Mouse (Mus musculus): ENCODE data around the gene Scube2.

Gene Scube2

DNA sequence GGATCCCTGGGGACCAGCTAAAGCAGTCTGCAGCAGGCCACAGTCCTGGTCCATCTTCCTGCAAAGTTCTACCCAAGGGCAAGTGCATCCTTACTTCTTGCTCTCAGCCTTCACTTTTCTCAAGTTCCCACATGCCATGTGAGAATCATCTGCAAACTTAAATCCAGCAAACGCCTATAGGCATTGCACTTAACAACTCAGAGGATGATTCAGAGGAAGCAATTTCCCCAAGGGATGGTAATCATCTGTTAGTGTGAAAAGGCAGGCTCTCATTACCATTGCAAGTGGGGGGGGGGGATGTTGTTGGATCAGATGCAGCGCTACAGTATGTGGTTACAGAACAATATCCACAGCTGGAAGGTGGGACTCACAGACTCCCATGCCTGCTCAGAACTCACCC is 70.9 kb downstream of the Scube2 start:
- no peak for DNase-seq

DNA sequence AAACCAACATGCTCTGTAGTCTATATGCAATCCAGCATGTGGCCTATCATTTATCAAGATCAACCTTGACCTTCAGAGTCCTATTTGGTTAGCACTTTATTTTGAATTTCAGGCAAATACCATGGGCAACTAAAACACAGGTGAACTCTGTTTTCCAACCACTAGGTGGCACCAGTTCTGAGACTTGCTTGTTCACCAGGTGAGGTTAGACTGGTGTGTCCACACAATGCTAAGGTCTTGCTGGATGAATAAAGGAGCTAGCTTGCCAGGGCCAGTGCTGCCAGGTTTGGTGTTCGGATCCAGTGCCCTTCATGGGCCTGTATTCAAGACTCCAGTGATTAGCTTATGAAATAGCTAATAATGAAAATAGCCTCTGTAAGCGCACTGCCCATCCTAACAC is 72.7 kb downstream of the Scube2 start:
- DNase-seq = peak; percentile 47 to 61

DNA sequence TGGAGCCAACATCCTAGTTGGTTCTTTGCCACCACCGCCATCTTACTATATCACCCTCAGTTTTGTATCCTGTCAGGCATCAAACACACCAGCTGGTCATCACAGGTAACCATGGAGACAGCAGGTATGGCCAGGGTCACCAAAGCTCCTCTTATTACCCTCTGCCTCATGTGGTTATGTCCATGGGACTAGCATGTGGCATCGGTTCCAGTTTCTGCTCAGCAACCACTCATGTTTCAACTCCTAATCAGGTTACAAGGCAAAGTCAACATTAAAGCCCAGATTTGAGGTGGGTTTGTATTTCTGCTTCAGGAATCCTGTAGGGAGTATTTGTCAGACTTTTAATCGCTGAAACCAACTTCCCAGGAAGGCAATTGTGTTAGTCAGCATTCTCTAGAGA is 74.7 kb downstream of the Scube2 start:
- no peak for DNase-seq

DNA sequence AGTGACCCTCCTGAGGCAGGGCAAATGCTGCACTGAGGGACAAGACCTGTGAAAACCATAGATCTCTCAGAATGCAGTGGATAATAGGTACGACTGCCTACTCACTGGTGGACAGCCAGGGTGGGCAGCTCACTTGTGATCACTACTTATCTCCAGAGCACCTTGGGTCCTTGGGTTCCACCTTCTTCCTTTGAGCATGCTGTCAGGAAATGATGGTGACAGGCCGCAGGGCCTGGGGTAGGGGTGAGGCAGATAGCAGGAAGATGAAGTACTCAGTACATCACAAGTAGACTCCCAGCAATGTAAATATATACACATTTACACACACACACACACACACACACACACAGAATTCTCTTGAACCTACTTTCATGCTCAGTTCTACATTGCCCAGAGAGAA is 77.6 kb downstream of the Scube2 start:
- no peak for DNase-seq

DNA sequence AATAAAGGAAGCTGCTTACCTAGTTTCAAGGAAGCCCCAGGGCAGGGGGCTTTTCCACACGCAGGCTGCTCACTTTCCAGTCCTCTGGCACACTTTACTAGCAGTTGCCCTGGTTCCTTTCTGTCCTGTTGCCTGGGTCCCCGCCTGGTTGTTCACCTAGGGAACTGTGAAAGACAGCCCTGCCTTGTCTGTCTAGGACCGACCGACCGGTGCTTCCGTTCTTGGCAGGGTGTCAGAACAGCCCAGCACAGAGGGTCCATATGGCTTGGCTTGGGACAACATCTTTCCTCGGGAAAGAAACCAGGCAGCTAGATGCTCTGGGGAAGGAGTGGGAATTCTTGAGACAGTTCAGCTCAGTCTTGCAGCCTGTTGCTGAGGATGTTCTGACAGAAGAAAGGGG is 82.2 kb downstream of the Scube2 start:
- DNase-seq = no peak

DNA sequence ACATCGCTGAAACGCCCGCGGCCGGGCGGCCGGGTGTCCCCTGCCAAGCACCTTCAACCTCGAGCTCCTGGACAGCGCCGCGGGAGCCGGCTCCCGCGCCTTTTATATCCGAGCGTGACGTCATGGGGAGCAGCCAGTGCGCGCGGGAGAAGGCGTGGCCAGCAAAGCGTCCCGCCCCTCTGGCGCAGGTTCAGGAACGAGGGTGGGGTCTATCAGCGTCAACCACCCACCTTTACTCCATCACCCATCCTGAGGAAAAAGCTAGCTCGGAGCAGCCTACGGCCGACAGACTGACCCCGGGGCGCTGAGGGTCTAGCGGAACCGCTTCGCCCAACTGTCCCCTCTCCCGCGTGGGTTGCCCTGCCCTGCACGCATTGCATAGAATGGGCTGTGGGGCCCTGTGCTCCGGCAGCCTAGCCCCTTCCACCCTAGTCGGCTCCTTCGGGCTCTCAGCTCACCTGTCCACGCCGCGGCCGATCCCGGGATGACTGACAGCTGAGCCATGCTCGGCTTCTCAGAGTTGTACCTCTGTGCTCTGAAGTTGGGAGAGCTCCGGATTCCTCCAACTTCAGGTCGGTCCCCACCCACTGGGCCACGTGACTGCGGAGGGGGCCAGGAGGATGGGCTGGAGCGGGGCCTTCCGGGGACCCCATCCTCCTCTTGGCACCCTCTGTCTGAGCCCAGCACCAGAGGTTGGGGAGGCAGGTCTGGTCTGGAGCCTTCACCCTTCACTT is 83.8 kb downstream of the Scube2 start, which contains the start of gene Nrip3:
Gene Nrip3, minus strand, starts transcription at position 556 of the 734 bp plus-strand sequence.
- DNase-seq = peak; percentile 42 to 52

DNA sequence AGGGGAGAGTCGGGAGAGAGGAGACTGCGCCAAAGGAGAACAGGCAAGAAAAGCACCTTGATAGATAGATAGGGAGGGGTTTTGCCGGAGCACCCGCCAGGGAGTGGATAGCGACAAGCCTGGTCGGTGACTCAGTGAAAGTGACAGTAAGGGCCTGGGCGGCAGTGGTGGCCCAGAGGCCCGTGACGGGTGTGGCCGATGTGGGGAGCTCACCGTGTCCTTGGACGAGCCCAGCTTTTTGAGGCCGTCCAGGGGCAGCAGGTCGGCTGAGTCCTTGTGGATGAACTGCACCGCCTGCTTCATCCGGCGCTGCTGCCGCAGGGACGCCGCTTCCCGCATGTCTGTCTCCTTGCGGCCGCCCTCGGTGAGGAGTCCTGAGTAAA is 84.4 kb downstream of the Scube2 start:
- DNase-seq = no peak

DNA sequence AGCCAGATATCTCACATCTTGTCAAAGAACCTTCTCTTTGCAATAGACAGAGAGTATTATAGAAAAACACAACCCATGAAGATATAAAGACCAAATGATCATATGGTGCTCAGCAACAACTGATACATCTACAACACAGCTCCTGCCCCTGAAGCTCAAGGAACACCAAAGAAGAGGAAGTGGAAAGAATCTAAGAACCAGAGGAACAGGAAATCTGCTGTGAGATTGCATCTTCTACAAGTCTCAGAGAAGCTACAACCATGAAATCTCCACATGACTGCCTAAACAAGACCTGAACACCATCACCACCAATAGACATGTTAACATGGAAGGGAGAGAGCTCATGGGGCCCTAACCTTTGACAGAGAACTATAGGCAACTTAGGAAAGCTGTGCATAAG is 93.2 kb downstream of the Scube2 start:
- DNase-seq = no peak

DNA sequence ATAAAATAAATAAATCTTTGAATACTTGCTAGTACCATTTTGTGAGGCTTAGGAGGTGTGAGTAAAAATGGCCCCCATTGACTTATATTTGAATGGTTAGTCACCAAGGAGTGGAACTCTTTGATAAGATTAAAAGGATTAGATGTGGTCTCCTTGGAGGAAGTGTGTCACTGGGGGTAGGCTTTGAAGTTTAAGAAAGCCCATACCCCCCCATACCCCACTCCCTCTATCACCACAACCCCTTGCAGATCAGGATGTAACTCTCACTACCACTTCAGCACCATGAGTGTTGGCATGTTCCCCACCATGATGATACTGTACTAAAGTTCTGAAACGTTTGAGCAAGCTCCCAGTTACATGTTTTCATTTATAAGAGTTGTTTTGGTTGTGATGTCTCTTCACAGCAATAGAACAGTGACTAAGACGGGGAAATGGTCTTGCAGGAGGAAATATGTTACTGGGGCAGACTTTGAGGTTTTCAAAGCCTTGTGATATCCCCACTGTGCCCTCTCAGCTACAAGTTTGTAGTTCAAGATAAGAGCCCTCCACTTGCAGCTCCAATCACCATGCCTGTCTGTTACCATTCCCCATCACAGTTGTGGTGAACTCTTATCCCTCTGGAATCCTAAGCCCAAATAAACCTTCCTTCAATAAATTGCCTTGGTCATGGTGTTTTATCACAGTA is 96.6 kb downstream of the Scube2 start:
- no peak for DNase-seq

DNA sequence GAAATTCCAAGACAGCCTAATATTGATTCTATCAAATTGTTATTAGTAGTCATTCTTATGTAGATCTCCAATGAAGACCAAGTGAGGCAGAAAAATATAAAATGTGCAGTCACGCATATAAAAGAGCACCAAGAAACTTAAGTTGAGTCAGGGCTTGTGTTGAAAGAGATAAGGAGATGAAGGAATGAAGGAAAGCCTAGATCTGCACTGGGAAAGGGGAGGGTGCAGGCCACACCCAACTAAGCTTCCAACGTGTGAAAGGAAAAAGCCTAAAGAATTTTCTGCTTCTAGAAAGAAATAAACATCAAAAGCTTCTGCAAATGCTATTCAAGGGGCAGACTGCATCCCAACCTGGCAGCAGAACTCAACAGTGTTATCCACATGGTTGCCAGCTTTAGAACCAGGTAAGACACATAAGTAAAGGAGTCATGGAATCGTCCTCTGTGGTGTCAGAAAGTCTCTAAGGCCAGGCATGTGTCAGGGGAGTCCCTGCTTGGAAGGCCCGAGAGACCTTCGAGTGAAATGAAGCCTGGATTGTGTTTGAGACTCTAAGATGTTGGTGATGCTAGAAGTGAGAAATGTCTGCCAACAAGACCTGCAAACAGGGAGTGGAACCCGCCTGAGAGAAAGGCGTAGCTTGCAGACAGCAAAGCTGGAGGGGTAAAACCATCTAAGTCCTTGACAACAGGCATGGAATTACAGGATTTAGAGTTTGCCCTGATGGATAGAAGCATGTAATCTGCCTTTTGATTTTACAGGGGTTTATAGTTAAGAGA is 97.7 kb downstream of the Scube2 start:
- no peak for DNase-seq

DNA sequence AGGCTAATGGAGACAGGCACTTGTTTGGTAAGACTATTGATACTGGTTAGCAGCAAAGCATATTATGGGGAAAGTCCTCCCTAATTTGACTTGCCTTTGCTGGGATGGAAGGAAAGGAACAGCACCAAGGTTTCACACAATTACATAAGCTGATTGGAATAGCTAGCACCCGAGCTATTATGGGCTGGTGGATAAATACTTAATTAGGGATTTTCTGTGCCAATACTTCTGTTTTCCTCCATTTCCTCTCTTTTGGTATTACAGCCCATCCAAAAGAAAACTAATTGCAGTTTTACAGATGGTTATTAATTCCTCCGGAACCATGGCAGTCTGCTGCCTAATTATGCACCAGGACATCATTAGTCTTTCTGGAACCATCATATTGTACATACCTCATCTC is 101.5 kb downstream of the Scube2 start:
- DNase-seq = no peak

DNA sequence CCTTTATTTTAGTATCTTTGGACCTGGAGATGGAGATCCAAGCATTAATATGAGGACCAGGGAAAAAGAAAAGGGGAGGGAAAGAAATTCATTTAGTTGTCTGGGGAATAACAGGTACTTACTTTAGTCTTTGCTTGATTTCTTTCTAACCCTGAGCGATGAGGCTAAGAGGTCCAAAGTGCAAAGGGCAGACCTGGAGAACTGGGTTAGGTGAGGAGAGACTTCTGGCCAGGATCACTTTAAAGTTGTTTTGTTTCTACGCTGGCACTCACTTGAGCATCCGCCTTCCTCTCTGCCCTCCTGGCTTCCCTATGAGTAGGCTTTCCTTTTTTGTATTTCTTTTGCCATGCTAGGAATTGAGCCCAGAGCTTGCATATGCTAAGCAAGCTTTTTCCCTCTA is 109.2 kb downstream of the Scube2 start:
- DNase-seq = peak; percentile 64 to 74

DNA sequence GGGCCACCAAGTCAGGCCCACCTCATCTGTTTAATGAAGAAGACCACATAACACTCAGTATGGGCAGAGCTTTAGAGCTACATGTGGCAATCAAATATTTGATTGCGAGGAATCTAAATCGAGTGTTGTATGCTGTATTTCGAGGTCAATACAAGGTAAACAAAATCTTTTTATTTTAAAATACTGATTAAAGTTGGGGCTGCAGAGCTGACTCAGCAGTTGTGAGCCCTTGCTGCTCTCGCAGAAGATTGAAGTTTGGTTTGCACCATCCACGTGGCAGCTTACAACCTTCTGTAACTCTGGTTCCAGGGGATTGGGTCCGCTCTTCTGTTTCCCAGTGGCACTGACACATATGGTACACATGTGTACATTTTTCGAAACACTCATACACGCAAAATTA is 111.4 kb downstream of the Scube2 start:
- DNase-seq = no peak

DNA sequence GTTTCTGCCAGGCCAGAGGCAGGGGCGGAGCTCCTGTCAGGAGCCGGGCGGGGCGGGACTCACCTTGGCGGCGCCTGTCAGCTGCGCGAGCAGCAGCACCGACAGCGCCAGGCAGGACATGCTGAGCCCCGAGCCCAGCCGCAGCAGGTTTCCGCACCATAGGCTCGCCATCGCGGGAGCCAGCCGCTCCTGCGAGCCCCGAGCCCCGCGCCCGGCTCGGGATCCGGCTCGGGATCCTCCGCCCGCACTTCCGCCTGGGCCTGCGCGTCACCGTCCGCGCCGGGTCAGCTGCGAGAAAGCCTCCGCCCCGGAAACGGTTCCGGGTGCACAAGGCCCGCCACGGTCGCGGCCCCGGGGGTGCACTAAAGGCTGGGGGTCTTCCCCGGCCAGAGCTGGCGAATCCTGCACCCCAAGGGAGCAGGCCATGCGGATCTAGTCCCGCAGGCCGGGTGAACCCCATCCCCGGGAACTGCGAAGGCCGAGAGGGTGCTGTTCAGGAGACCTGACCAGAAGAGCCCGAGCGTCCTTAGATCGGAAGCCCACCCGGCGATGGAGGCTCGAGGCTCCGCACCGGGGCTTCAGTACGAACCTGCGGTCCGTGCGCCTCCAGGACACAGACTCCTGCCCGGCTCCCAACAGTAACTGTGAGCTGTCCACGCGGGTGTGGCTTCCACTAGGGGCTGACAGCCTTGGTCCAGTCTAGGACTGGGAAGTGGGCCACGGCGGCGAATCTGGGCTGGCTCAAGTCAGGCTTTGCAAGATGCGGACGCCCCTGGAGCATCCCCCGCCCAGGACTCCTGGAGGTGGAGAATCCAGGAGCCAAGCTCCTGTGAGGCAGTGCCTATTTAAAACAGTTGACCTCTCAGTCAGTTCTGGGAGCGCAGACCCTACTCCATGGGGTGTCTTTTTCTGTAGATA is 113.2 kb downstream of the Scube2 start, which contains the start of gene Tmem9b:
Gene Tmem9b, minus strand, starts transcription at position 868 of the 918 bp plus-strand sequence.
- DNase-seq = peak; percentile 67 to 81

DNA sequence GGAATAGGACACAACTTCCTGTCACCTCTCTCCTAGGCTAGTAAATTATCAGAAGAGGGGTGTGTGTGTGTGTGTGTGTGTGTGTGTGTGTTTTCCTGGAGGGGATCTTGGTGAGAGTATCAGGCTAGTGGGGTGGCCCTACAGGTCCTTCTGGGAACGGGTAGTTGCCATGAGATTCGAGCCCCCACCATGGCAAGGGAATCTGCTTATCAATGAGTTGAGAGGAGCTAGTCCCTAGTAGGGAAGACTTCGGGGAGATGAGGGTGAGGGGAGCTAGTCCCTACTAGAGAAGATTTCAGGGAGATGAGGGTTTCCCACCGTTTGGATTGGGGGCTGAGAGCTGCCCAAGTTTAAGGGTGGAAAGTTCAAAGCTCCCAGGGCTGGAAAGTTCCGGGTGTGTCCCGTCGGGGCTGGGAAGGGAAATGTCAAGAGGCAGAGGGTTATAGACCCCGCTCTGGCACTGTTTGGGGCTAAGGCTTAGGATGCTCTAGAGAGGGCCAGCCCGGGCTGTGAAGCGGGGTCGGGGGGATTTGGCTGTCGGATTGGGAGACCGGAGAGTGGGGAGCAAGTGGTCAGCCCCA is 114.0 kb downstream of the Scube2 start:
- DNase-seq = no peak
